Mouse (Mus musculus): ENCODE measurements around the gene Ncstn. TPM values are rescaled to one million over a fixed set of nuclear protein-coding genes. Genes with fewer than 3 reads are reported as not detected.

Ncstn gene
- polyA plus RNA-seq, 1 experiment from 2014 or later, result 112 TPM

DNA sequence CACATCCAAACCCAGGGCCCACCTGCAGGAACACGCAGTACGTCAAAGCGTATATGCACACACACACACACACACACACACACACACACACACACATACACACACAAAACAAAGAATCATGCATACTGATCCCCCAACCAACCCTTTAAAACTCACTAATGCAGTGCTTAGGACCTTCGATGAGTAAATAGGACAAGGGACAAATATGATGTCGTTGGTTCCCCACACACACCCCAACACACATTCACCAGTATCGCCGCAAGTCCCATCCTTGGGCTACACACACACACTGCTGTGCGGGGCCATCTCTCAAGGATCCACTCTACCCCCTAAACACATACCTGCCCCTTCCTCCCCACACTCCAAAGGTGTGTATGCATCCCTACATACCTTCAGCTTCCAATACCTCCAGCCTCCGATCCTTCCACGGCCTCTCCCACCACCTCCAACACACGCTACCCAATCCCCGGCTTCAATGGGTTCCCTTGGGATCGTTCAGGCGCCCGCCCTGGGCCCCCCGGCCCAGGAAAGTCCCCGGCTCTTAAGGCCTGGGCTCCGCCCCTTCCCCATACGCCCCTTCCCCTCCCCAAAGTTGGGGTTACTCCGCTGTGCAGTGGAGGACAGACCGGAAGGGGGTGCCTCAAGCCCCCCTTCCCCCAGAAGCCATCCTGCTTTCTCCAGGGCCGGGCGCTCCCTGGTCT lies 56.2 kb downstream of the Ncstn start:
- H3K36me3 ChIP-seq (ENCODE audit: control insufficient read depth, insufficient read depth), result no peaks in the 10 kb centered on the region
- peak overlapping the region; percentile 93 for H3K4me3 ChIP-seq (replicated peaks; ENCODE audit: low read length)
- H3K9me3 ChIP-seq (ENCODE audit: control insufficient read depth, low read length), result no peaks in the 10 kb centered on the region
- H3K27me3 ChIP-seq (replicated peaks; ENCODE audit: control insufficient read depth, insufficient read depth, low read length), result no peaks in the 10 kb centered on the region
- H3K4me1 ChIP-seq (replicated peaks; ENCODE audit: control insufficient read depth, insufficient read depth, low read length), result peaks cover 56% of the 10 kb centered on the region
- 2% methylated on average over 23 of the region's 23 CpGs for WGBS
- H3K27ac ChIP-seq (ENCODE audit: low read length), result peak overlapping the region; percentile 97
- H3K4me2 ChIP-seq (ENCODE audit: low read length), result peak overlapping the region; percentile 97
- peak; percentile 74 for ATAC-seq
- H3K9ac ChIP-seq (replicated peaks; ENCODE audit: low read depth, low read length), result peak overlapping the region; percentile 98

DNA sequence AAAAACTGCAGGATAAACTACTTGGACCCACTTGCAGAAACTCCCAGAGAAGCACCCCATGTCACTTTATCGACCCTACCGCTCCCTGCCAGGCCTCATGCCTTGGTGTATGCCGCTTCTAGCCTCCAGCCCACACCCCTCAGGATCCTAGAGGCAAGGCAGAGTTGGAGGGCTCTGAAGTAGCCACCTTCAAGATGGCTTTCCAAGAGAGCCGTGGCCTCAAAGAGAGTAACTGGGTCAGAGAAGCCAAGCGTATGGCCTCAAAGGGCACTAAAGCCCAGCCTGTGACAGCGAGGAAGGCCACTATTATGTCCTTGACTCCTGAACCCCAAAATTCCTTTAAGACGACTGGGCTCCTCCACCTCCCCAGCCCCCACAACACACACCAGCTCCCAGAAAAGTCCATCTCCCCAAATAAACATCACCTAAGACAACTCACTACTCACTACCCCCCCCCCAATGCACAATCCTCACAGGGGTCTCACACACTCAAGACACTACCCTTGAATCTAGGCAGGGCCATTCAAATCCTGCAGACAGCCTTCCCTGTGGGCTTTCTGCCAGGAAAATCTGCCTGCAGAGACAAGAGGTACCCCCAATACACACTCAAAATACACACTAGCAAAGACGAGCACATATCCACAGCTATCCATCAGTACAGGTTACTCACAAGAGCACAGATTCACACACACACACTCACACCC lies 57.2 kb downstream of the Ncstn start:
- Histone ChIP-seq H3K36me3 (ENCODE audit: control insufficient read depth, insufficient read depth) (no peaks in the 10 kb centered on the region), H3K4me1 (replicated peaks; ENCODE audit: control insufficient read depth, insufficient read depth, low read length) (peaks cover 64% of the 10 kb centered on the region), H3K27me3 (replicated peaks; ENCODE audit: control insufficient read depth, insufficient read depth, low read length) (no peaks in the 10 kb centered on the region), H3K27ac (ENCODE audit: low read length) (peak overlapping the region; percentile 97), H3K4me3 (replicated peaks; ENCODE audit: low read length) (peak overlapping the region; percentile 93), H3K9me3 (ENCODE audit: control insufficient read depth, low read length) (no peaks in the 10 kb centered on the region), H3K4me2 (ENCODE audit: low read length) (peak overlapping the region; percentile 97), H3K9ac (replicated peaks; ENCODE audit: low read depth, low read length) (peak overlapping the region; percentile 98)
- peak; percentile 2; the same call in 1 of the 2 replicates for ATAC-seq
- 9% methylated on average over 8 of the region's 8 CpGs for WGBS

DNA sequence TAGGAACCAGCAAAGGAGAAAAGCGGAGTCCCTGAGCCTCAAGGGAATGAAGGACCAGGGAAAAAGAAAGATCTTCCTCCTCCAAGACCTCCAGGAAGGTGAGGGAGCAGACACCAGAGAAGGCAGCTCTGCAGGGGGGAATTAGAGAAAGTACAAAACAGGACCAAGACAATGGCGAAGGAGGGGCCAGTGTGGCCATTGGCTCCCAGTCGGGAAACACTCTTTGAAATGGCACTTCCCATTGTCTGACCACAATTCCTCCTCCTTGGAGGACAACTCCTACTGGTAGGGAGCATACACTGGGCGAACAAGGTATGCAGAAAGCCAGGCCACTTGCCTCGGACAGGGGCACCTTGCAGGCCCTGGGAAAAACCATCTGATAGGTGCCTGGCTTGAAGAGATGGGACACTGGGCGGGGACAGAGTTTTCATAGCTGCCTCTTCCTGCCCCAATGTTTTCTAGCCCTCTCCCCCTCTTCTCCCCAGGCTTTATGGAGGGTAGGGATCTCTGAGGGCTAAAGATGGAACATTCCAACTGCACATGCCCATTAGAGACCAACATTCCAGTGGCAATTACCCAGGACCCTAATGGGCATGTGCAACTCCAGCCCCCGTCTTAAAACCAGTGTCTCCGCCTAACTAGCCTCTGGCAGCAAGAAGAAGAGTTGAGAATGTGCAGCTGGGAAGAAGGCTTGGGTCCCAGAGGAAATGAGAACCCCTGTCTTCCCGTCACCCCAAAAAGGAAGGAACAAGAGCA lies 58.3 kb downstream of the Ncstn start:
- Histone ChIP-seq H3K27me3 (replicated peaks; ENCODE audit: control insufficient read depth, insufficient read depth, low read length) (no peaks in the 10 kb centered on the region), H3K36me3 (ENCODE audit: control insufficient read depth, insufficient read depth) (no peaks in the 10 kb centered on the region), H3K4me2 (ENCODE audit: low read length) (peak overlapping the region; percentile 97), H3K9me3 (ENCODE audit: control insufficient read depth, low read length) (no peaks in the 10 kb centered on the region), H3K4me1 (replicated peaks; ENCODE audit: control insufficient read depth, insufficient read depth, low read length) (peaks cover 74% of the 10 kb centered on the region), H3K9ac (replicated peaks; ENCODE audit: low read depth, low read length) (peak overlapping the region; percentile 98), H3K27ac (ENCODE audit: low read length) (peak overlapping the region; percentile 32; the same call in 1 of the 2 replicates), H3K4me3 (replicated peaks; ENCODE audit: low read length) (peak overlapping the region; percentile 93)
- ATAC-seq, result no peak
- 10% methylated on average over 9 of the region's 9 CpGs for WGBS

DNA sequence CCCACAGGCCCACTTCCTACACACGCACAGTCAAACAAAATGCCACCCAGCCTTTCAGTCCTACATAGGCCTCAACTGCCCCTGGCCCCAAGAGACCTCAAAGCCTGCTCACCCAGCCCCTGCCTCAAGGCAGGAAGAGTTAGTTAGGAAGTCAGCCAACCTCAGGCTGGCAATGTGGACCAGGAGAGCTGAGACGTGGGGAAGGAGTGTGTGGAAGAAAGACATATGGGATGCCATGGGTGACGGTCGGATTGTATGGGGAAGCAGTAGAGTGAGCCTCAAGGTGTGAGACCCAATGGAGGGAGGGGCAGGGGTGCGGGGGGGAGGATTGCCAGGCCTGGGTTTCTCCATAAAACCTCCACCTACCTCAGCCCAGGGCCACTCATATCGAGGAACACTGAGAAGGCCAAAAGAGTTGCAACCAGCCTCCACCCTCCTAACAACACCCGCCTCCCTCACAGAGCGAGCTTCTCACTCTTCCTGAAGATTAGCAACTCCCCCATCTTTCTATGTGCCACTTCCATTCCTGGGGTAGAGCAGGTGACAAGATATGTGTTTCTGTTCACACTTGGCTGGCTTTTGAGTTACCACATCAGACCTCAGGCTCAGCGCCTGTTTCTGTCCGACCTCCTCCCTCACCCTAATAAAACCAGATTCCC lies 62.6 kb downstream of the Ncstn start:
- no peaks in the 10 kb centered on the region for H3K27me3 ChIP-seq (replicated peaks; ENCODE audit: control insufficient read depth, insufficient read depth, low read length)
- ATAC-seq, result no peak
- H3K9ac ChIP-seq (replicated peaks; ENCODE audit: low read depth, low read length), result 0 out of 2 replicates have a peak overlapping the region, but pooled peaks have one; percentile 5
- WGBS, result 54% methylated on average over 10 of the region's 10 CpGs
- H3K4me3 ChIP-seq (replicated peaks; ENCODE audit: low read length), result no peak overlapping the region
- no peak overlapping the region; the same call in 1 of the 2 replicates for H3K27ac ChIP-seq (ENCODE audit: low read length)
- peaks cover 94% of the 10 kb centered on the region for H3K4me1 ChIP-seq (replicated peaks; ENCODE audit: control insufficient read depth, insufficient read depth, low read length)
- no peaks in the 10 kb centered on the region for H3K9me3 ChIP-seq (ENCODE audit: control insufficient read depth, low read length)
- no peak overlapping the region for H3K4me2 ChIP-seq (ENCODE audit: low read length)
- H3K36me3 ChIP-seq (ENCODE audit: control insufficient read depth, insufficient read depth), result no peaks in the 10 kb centered on the region

DNA sequence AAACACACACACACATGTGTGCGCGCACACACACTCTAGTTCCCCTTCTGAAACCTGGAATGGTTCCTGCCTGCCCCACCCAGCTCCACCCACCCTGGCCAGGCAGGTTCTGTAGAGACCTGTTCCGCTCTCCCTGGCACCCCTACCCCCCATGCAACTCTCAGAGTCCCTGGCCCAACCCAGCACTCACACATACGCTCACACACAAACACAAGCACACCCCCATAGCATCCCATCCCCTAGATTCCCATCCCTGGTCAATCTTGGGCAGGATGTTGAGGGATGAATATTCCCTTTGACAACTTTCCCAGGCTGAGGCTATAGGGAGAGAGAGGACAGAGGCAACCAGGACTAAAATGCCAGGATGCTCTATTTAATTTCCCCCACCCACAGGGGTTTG lies 63.3 kb downstream of the Ncstn start:
- Histone ChIP-seq H3K27ac (ENCODE audit: low read length) (no peak overlapping the region), H3K9ac (replicated peaks; ENCODE audit: low read depth, low read length) (no peak overlapping the region), H3K9me3 (ENCODE audit: control insufficient read depth, low read length) (no peaks in the 10 kb centered on the region), H3K4me1 (replicated peaks; ENCODE audit: control insufficient read depth, insufficient read depth, low read length) (peaks cover 94% of the 10 kb centered on the region), H3K4me3 (replicated peaks; ENCODE audit: low read length) (no peak overlapping the region), H3K36me3 (ENCODE audit: control insufficient read depth, insufficient read depth) (no peaks in the 10 kb centered on the region), H3K27me3 (replicated peaks; ENCODE audit: control insufficient read depth, insufficient read depth, low read length) (no peaks in the 10 kb centered on the region), H3K4me2 (ENCODE audit: low read length) (no peak overlapping the region)
- ATAC-seq, result no peak
- WGBS, result 89% methylated on average over 3 of the region's 4 CpGs

DNA sequence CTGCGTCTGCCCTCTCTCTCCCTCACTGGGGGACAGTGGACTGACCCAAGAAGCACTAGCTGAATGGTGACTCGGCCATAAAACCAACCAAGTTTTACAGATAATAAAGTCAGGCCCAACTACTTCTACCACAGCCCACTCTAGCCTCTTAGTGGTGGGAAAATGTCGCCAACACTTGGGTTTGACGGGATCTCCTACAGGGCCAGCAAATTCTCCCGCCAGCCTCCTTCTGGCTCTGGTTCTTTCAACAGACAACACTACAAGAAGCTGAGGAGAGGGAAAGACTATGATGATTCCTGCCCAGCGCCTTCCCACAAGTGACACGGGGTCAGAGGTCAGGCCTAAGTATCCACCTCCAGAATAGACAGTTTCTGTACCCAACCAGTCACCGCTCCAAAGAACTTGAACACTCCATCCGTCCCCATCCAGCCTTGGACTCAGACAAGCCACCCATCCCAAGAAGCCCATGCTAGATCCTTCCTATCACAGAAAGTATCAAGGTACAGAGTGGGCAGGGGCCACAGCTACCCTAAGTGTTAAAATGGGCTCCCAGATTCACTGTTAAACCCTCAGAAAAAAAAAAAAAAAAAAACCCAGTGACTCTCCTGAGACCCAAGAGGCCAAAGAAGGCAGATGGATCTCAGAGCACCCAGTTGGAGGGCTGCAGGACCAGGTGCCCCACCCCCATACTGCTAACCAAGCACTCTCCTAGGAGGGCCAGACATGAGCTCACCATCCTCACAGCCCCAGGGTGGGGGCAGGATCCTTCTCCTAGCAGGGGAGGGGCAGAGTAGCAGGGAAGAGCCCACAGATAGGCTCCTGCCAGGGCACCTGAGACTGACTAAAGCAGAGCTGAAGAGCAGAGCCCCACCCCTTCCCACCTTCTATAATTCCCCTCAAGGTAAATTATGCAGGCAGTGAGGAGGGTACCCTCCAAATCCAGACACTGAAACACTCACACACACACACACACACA lies 64.0 kb downstream of the Ncstn start:
- ATAC-seq, result no peak
- Histone ChIP-seq H3K4me1 (replicated peaks; ENCODE audit: control insufficient read depth, insufficient read depth, low read length) (peaks cover 94% of the 10 kb centered on the region), H3K9me3 (ENCODE audit: control insufficient read depth, low read length) (no peaks in the 10 kb centered on the region), H3K4me3 (replicated peaks; ENCODE audit: low read length) (no peak overlapping the region), H3K4me2 (ENCODE audit: low read length) (no peak overlapping the region), H3K27ac (ENCODE audit: low read length) (peak overlapping the region; percentile 21; the same call in 1 of the 2 replicates), H3K9ac (replicated peaks; ENCODE audit: low read depth, low read length) (no peak overlapping the region), H3K36me3 (ENCODE audit: control insufficient read depth, insufficient read depth) (no peaks in the 10 kb centered on the region), H3K27me3 (replicated peaks; ENCODE audit: control insufficient read depth, insufficient read depth, low read length) (no peaks in the 10 kb centered on the region)
- WGBS, result 75% methylated on average over 9 of the region's 9 CpGs

DNA sequence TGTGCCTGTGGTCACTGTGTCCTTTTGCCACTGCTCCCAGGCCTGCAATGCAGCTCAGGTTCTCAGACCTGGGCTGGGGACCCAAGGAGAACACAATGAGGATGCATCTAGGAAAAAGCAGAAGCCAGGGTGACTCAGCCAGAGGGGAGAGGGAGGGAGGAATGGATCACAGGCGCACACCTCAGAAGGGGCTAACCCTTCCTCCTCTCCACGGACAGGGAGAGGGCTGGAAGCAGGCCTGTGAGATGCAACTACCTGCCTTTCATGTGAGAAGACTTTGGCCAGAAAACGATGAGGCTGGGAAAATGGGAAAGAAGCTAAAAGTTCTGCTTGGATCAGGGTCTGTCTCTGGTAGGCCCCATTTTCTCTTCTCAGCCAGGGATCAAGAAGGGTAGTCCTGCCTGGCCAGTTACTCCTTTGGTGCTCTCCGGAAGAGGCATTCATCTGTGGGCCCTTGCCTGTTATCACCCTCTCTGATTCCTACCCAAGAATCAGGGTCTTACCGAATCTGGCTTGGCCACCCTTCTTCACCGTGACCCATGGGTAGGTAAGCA lies 65.0 kb downstream of the Ncstn start:
- H3K36me3 ChIP-seq (ENCODE audit: control insufficient read depth, insufficient read depth), result 0 out of 2 replicates have a peak, but pooled peaks cover 2% of the 10 kb centered on the region
- peak; percentile 2 for ATAC-seq
- peak overlapping the region; percentile 61 for H3K27ac ChIP-seq (ENCODE audit: low read length)
- H3K9me3 ChIP-seq (ENCODE audit: control insufficient read depth, low read length), result no peaks in the 10 kb centered on the region
- WGBS, result 47% methylated on average over 5 of the region's 6 CpGs
- peak overlapping the region; percentile 24 for H3K9ac ChIP-seq (replicated peaks; ENCODE audit: low read depth, low read length)
- H3K4me3 ChIP-seq (replicated peaks; ENCODE audit: low read length), result no peak overlapping the region
- no peaks in the 10 kb centered on the region for H3K27me3 ChIP-seq (replicated peaks; ENCODE audit: control insufficient read depth, insufficient read depth, low read length)
- H3K4me1 ChIP-seq (replicated peaks; ENCODE audit: control insufficient read depth, insufficient read depth, low read length), result peaks cover 96% of the 10 kb centered on the region
- peak overlapping the region; percentile 24; the same call in 1 of the 2 replicates for H3K4me2 ChIP-seq (ENCODE audit: low read length)
